In the genomic region with DNA sequence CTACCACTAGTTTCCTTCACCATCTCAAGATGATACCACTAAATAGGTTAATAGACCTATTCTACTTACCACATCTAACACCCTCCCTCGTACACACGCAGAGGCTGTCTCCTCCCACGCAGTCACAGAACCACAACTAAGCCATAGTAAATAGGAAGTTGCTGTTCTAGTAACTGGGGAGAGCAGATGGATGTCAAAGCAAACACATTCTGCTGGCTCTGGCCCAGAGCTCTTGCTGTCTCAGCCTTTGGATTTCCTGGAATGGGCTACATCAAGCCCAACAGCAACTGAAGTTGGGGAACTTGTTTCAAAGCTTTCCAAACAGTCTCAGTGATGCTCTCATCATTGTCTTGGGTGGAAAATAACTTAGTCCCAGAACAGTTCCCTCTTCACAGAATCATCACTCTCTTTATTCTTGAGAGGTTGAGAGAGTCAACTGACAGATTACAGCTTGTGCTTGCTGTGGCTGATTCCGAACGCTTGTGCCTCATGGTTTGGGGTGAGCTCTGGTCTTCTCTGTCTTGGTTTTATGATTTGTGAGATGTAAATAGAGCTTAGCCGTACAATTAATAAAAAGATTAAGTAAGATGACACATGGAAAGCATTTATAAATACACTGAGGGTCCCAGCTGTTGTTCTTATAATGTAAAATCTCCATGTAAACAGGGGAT, we compare ENCODE assay signal across 9 mouse cellular contexts.
DNase-seq lines count a peak whose midpoint lies in the region; TF ChIP-seq lines count a peak whose summit lies in the region.
"Had no signal": no experiment of that assay in that cellular context is flagged by ENCODE, and none has a peak within 500 bp of the region (broad histone marks: within the 10 kb centered on the region; RNA-seq: fewer than 3 reads in every experiment).

No protein-coding gene starts in this region.

- no peak for TF ChIP-seq POLR2A in spleen, adult 2 months (IDR thresholded peaks at IDR 0.05; ENCODE audit: low read depth, low read length)
- no peak for TF ChIP-seq POLR2A in lung, adult 2 months (IDR thresholded peaks at IDR 0.05; ENCODE audit: borderline replicate concordance, extremely low read depth, low read depth, low read length)

- no peaks in the 10 kb centered on the region for H3K36me3 ChIP-seq in spleen, adult 2 months (ENCODE audit: control insufficient read depth, insufficient read depth, low read length)
- H3K36me3 ChIP-seq: neural tube, embryonic 13.5 days had no signal

- WGBS in spleen, adult 2 months: 43% methylated on average over 6 of the region's 6 CpGs
- WGBS in lung, adult 2 months: 43% methylated on average over 6 of the region's 6 CpGs

- no peak overlapping the region for H3K4me3 ChIP-seq in spleen, adult 2 months (ENCODE audit: extremely low read depth, insufficient read depth, insufficient read length)
- no peak overlapping the region for H3K4me3 ChIP-seq in lung, adult 2 months (replicated peaks; ENCODE audit: extremely low read depth, low read depth, low read length)
- H3K4me3 ChIP-seq: neural tube, embryonic 13.5 days had no signal

- DNase-seq in adrenal gland, postnatal 14 days: peak; percentile 21
- no peak for DNase-seq in adrenal gland, adult 8-10 months
- DNase-seq in spleen, adult 2 months (ENCODE audit: low read depth in 1 of 2, low spot score in 2 of 2): peak; percentile 5 to 34
- no peak for DNase-seq in spleen, adult 18-20 months
- peak; percentile 26 for DNase-seq in heart, postnatal 4 days
- DNase-seq in lung, adult 2 months: peak; percentile 26
- peak; percentile 60 for DNase-seq in thymus, postnatal 0 days (ENCODE audit: low spot score)
- no peak for DNase-seq in yolk sac, embryonic 10.5 days (ENCODE audit: low spot score)

- H3K27ac ChIP-seq in spleen, adult 2 months (ENCODE audit: insufficient read depth, low read length): no peak overlapping the region
- H3K27ac ChIP-seq: neural tube, embryonic 13.5 days had no signal

- H3K4me1 ChIP-seq in spleen, adult 2 months (ENCODE audit: control insufficient read depth, insufficient read depth, insufficient read length): no peaks in the 10 kb centered on the region; the same call in 1 of the 2 replicates
- H3K4me1 ChIP-seq in lung, adult 2 months (ENCODE audit: control insufficient read depth, insufficient read depth, low read length): peaks cover 3% of the 10 kb centered on the region; the same call in 1 of the 2 replicates

- no peaks in the 10 kb centered on the region for H3K27me3 ChIP-seq in spleen, adult 2 months (ENCODE audit: control insufficient read depth, insufficient read depth, low read length)
- H3K27me3 ChIP-seq: neural tube, embryonic 13.5 days had no signal

- no peak for TF ChIP-seq CTCF in spleen, adult 2 months (IDR thresholded peaks at IDR 0.05; ENCODE audit: extremely low read depth, insufficient read depth, insufficient read length, insufficient replicate concordance)
- no peak for TF ChIP-seq CTCF in lung, adult 2 months (IDR thresholded peaks at IDR 0.05; ENCODE audit: insufficient read depth, low read length)

Comparison
In these comparisons a context has a peak if more than half of its experiments do, and no peak if none do; other contexts are left out.
1. DNase-seq: peak in adrenal gland, postnatal 14 days (single experiment), spleen, adult 2 months (2 of 2), heart, postnatal 4 days (single experiment), lung, adult 2 months (single experiment) and thymus, postnatal 0 days (single experiment); none in adrenal gland, adult 8-10 months (single experiment), spleen, adult 18-20 months (0 of 2) and yolk sac, embryonic 10.5 days (single experiment).